Mouse (Mus musculus) midbrain, embryonic 12.5 days (tissue): ENCODE measurements at regions not wholly inside any gene's neighbourhood (a gene's known extent, or its start where the extent isn't known, plus 50 kb on each side); places are given as distances from the start of the nearest gene placed in this dataset. TPM values are rescaled to one million over a fixed set of nuclear protein-coding genes. Genes with fewer than 3 reads are reported as not detected.

Source experiments
- microRNA-seq: library from miRNA; unstranded; fragments of <30 nt; microRNA quantifications from one replicate; pipeline ENCODE4, GENCODE M21; 2017

Small RNAs in the stretch of these regions (microRNA-seq; reads per million reads assigned to microRNA genes)
- gene Gm44375, result not detected
